Mouse (Mus musculus) thymus, adult 2 months (tissue): ENCODE measurements around the gene Dirc2.

Experiments used
- CTCF ChIP-seq: fragments of 200-500 bp; IDR thresholded peaks from 2 replicates; pipeline ENCODE4 v1.5.1; 2012; ENCODE audit warnings: mild to moderate bottlenecking, control low read depth, low read length, moderate library complexity, borderline replicate concordance; ENCODE audit not compliant: control insufficient read depth, poor library complexity, insufficient read depth; ENCODE audit errors: extremely low read depth
- POLR2A ChIP-seq: fragments of 200-500 bp; IDR thresholded peaks from 2 replicates; pipeline ENCODE4 v1.6.1; 2012; ENCODE audit warnings: mild to moderate bottlenecking, low read length, control low read depth, moderate library complexity; ENCODE audit not compliant: control insufficient read depth, poor library complexity, insufficient read depth; ENCODE audit errors: extremely low read depth

DNA sequence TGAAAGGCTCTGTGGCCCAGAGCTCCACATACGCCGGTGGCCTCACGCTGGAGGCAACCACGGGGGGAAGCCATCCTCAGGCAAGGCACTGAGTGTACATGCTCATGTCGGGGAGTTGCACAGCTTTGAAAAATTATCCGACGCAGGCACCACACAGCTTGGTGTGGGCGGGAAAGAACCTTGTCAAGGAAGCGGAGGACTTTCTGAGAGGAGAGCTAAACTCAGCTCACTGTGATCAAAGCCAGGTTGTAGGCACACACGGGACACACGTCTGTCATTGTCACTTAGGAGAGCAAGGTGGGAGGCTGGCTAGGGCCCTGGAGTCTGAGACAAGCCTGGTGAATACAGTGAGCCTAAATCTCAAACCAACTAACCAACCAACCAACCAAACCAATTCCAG is 67.3 kb downstream of the Dirc2 start:
- TF ChIP-seq CTCF (no peak), POLR2A (no peak)
